Mouse (Mus musculus) stomach, postnatal 0 days (tissue): ENCODE results near the gene Trrap.

Source experiments
- CTCF ChIP-seq: IDR thresholded peaks from 2 replicates; pipeline ENCODE4 v1.5.1; 2016; ENCODE audit warnings: antibody characterized with exemption, low read depth, mild to moderate bottlenecking, moderate library complexity
- EP300 ChIP-seq: optimal IDR thresholded peaks from 2 replicates; pipeline ENCODE3; 2016; ENCODE audit warnings: antibody characterized with exemption

DNA sequence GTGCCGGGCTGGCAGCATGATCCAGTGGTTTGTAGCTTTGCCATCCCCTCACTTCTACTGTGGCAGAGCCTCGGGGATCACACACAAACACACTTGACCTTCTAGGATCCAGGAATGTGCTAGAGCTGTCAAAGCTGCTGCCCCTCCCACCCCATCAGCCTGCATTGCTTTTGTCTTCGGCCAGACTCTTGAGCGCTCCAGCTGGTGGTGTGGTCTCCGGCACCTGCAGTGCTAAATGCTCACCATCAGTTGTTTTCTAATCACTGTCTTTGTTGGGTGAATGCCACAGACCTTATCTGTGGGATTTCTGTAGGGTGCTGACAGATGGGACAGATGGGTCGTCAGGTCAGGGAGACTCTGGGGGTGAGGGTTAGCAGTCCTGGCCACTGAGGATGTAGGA is 88.4 kb downstream of the Trrap start:
- TF ChIP-seq CTCF (no peak), EP300 (no peak)
